Mouse (Mus musculus) heart, embryonic 15.5 days (tissue): ENCODE data around the gene Crabp1. TPM values are rescaled to one million over a fixed set of nuclear protein-coding genes. Genes with fewer than 3 reads are reported as not detected.

Experiments used
- ATAC-seq: fragments of 200-750 bp; cut with Nextera tagmentation; replicated peaks from 2 replicates; pipeline ENCODE4 v1.8.0; 2017; ENCODE audit warnings: low read depth, moderate TSS enrichment; ENCODE audit not compliant: insufficient number of reproducible peaks, insufficient read depth, low FRiP score
- H3K27ac ChIP-seq: fragments of 300-500 bp; sonication (generic); 2 replicates; pipeline ENCODE4 v1.5.1; 2015; ENCODE audit warnings: mild to moderate bottlenecking, inconsistent platforms
- H3K27me3 ChIP-seq: fragments of 300-500 bp; sonication (generic); 2 replicates; pipeline ENCODE4 v1.6.1; 2015; ENCODE audit warnings: inconsistent platforms
- H3K36me3 ChIP-seq: fragments of 300-500 bp; sonication (generic); 2 replicates; pipeline ENCODE4 v1.6.1; 2015; ENCODE audit warnings: mild to moderate bottlenecking, inconsistent platforms
- H3K4me1 ChIP-seq: fragments of 300-500 bp; sonication (generic); replicated peaks from 2 replicates; pipeline ENCODE4 v1.6.1; 2015; ENCODE audit warnings: inconsistent platforms
- H3K4me2 ChIP-seq: fragments of 300-500 bp; sonication (generic); 2 replicates; pipeline ENCODE4 v1.6.1; 2015; ENCODE audit warnings: inconsistent platforms, mild to moderate bottlenecking, moderate library complexity
- H3K4me3 ChIP-seq: fragments of 300-500 bp; sonication (generic); 2 replicates; pipeline ENCODE4 v1.5.1; 2015; ENCODE audit warnings: mild to moderate bottlenecking, inconsistent platforms
- H3K9ac ChIP-seq: fragments of 300-500 bp; sonication (generic); 2 replicates; pipeline ENCODE4 v1.6.1; 2015; ENCODE audit warnings: mild to moderate bottlenecking, inconsistent platforms
- H3K9me3 ChIP-seq: fragments of 300-500 bp; sonication (generic); replicated peaks from 2 replicates; pipeline ENCODE4 v1.6.1; 2016; ENCODE audit warnings: inconsistent platforms
- WGBS: fragments of 180-500 bp; shearing (Covaris S2); methylation state at CpG from one replicate; pipeline ENCODE4 v1.1.7; 2015; ENCODE audit warnings: mixed read lengths; 5-methylcytosine and 5-hydroxymethylcytosine counted together
- polyA plus RNA-seq: library from polyadenylated mRNA; unstranded; fragments of >200 nt; fragmentation: Nextera tagmentation; extraction: Ambion mirVana; gene quantifications from 2 replicates; pipeline ENCODE4 v1.2.1, GENCODE M21; 2015

Gene Crabp1
- polyA plus RNA-seq, 1 experiment from 2014 or later: 9.1 TPM

GRCm38 (mm10) chr9:54743891-54744290 is 20.7 kb upstream of the Crabp1 start:
- Histone ChIP-seq H3K27me3 (0 out of 2 replicates have a peak, but pooled peaks cover under 1% of the 10 kb centered on the region), H3K4me3 (no peak overlapping the region), H3K36me3 (no peaks in the 10 kb centered on the region), H3K4me1 (no peaks in the 10 kb centered on the region), H3K27ac (no peak overlapping the region), H3K9ac (no peak overlapping the region), H3K4me2 (no peak overlapping the region), H3K9me3 (no peaks in the 10 kb centered on the region)
- 64% methylated on average over 4 of the region's 4 CpGs for WGBS
- ATAC-seq: no peak

GRCm38 (mm10) chr9:54745740-54746370 is 18.7 kb upstream of the Crabp1 start:
- Histone ChIP-seq H3K27me3 (no peaks in the 10 kb centered on the region), H3K4me2 (no peak overlapping the region), H3K9me3 (no peaks in the 10 kb centered on the region), H3K36me3 (no peaks in the 10 kb centered on the region), H3K27ac (no peak overlapping the region), H3K9ac (no peak overlapping the region), H3K4me1 (no peaks in the 10 kb centered on the region), H3K4me3 (no peak overlapping the region)
- 71% methylated on average over 13 of the region's 13 CpGs for WGBS
- no peak for ATAC-seq

- no peak overlapping the region for H3K4me2 ChIP-seq
- H3K36me3 ChIP-seq: no peaks in the 10 kb centered on the region
- H3K9me3 ChIP-seq: no peaks in the 10 kb centered on the region
- H3K4me1 ChIP-seq: no peaks in the 10 kb centered on the region
- 74% methylated on average over 7 of the region's 7 CpGs for WGBS
- ATAC-seq: no peak
- peaks cover 21% of the 10 kb centered on the region for H3K27me3 ChIP-seq
- no peak overlapping the region for H3K9ac ChIP-seq
- no peak overlapping the region for H3K27ac ChIP-seq
- no peak overlapping the region for H3K4me3 ChIP-seq
These were observed 14.2 kb upstream of the Crabp1 start for GRCm38 (mm10) chr9:54750215-54750981.

- Histone ChIP-seq H3K27ac (no peak overlapping the region), H3K4me1 (no peaks in the 10 kb centered on the region), H3K4me2 (no peak overlapping the region), H3K27me3 (peaks cover 27% of the 10 kb centered on the region), H3K9me3 (no peaks in the 10 kb centered on the region), H3K4me3 (no peak overlapping the region), H3K36me3 (no peaks in the 10 kb centered on the region), H3K9ac (no peak overlapping the region)
- no peak for ATAC-seq
- 78% methylated on average over 2 of the region's 2 CpGs for WGBS
These were observed 12.9 kb upstream of the Crabp1 start for GRCm38 (mm10) chr9:54751684-54752083.

GRCm38 (mm10) chr9:54752201-54752943 is 12.2 kb upstream of the Crabp1 start:
- Histone ChIP-seq H3K9ac (no peak overlapping the region), H3K36me3 (no peaks in the 10 kb centered on the region), H3K4me2 (no peak overlapping the region), H3K4me1 (no peaks in the 10 kb centered on the region), H3K27ac (no peak overlapping the region), H3K4me3 (no peak overlapping the region), H3K27me3 (peaks cover 27% of the 10 kb centered on the region), H3K9me3 (no peaks in the 10 kb centered on the region)
- 49% methylated on average over 21 of the region's 21 CpGs for WGBS
- ATAC-seq: no peak

GRCm38 (mm10) chr9:54752944-54753295 is 11.6 kb upstream of the Crabp1 start:
- H3K27me3 ChIP-seq: peaks cover 28% of the 10 kb centered on the region
- no peak for ATAC-seq
- no peaks in the 10 kb centered on the region for H3K9me3 ChIP-seq
- H3K36me3 ChIP-seq: no peaks in the 10 kb centered on the region
- WGBS: 66% methylated on average over 11 of the region's 11 CpGs
- no peak overlapping the region for H3K4me2 ChIP-seq
- H3K4me1 ChIP-seq: no peaks in the 10 kb centered on the region
- H3K9ac ChIP-seq: no peak overlapping the region
- no peak overlapping the region for H3K27ac ChIP-seq
- no peak overlapping the region for H3K4me3 ChIP-seq

- WGBS: 38% methylated on average over 6 of the region's 6 CpGs
- Histone ChIP-seq H3K4me3 (no peak overlapping the region), H3K9ac (no peak overlapping the region), H3K27me3 (peaks cover 42% of the 10 kb centered on the region), H3K4me2 (no peak overlapping the region), H3K27ac (no peak overlapping the region), H3K4me1 (peaks cover 8% of the 10 kb centered on the region), H3K9me3 (no peaks in the 10 kb centered on the region), H3K36me3 (no peaks in the 10 kb centered on the region)
- ATAC-seq: no peak
These were observed 5.0 kb upstream of the Crabp1 start for GRCm38 (mm10) chr9:54759592-54759991.

GRCm38 (mm10) chr9:54764091-54764490 is 457 bp upstream of the Crabp1 start:
- Histone ChIP-seq H3K4me3 (peak overlapping the region; percentile 44), H3K9ac (no peak overlapping the region), H3K4me2 (peak overlapping the region; percentile 73; the same call in 1 of the 2 replicates), H3K27ac (no peak overlapping the region), H3K27me3 (peaks cover 78% of the 10 kb centered on the region), H3K9me3 (no peaks in the 10 kb centered on the region), H3K4me1 (peaks cover 22% of the 10 kb centered on the region), H3K36me3 (no peaks in the 10 kb centered on the region)
- WGBS: 35% methylated on average over 12 of the region's 12 CpGs
- ATAC-seq: no peak

GRCm38 (mm10) chr9:54765336-54766085 is 963 bp downstream of the Crabp1 start:
- H3K27ac ChIP-seq: no peak overlapping the region
- H3K4me1 ChIP-seq: peaks cover 16% of the 10 kb centered on the region
- WGBS: under 1% methylated on average over 41 of the region's 41 CpGs
- no peak for ATAC-seq
- H3K9ac ChIP-seq: no peak overlapping the region
- H3K9me3 ChIP-seq: no peaks in the 10 kb centered on the region
- H3K4me3 ChIP-seq: peak overlapping the region; percentile 44
- peak overlapping the region; percentile 73 for H3K4me2 ChIP-seq
- peaks cover 90% of the 10 kb centered on the region for H3K27me3 ChIP-seq
- no peaks in the 10 kb centered on the region for H3K36me3 ChIP-seq

GRCm38 (mm10) chr9:54770140-54770780 is 5.7 kb downstream of the Crabp1 start:
- Histone ChIP-seq H3K27ac (no peak overlapping the region), H3K9me3 (no peaks in the 10 kb centered on the region), H3K36me3 (no peaks in the 10 kb centered on the region), H3K4me1 (peaks cover 19% of the 10 kb centered on the region), H3K9ac (no peak overlapping the region), H3K27me3 (peaks cover 61% of the 10 kb centered on the region), H3K4me2 (no peak overlapping the region), H3K4me3 (no peak overlapping the region)
- 71% methylated on average over 11 of the region's 11 CpGs for WGBS
- ATAC-seq: no peak
